9 mouse cellular contexts compared by ENCODE assay signal in genomic region chr14:31604916-31605315, GRCm38 (mm10). TPM values are rescaled to one million over a fixed set of nuclear protein-coding genes. Genes with fewer than 3 reads are reported as not detected.
DNase-seq lines count a peak whose midpoint lies in the region; ATAC-seq and TF ChIP-seq lines count a peak whose summit lies in the region.
"Had no signal": no experiment of that assay in that cellular context is flagged by ENCODE, and none has a peak within 500 bp of the region (broad histone marks: within the 10 kb centered on the region; RNA-seq: fewer than 3 reads in every experiment).

No protein-coding gene starts in this region.

- no peak for ATAC-seq in CD4-positive, CD25-positive, alpha-beta regulatory T cell, adult 4 months
- ATAC-seq in limb, embryonic 14.5 days (ENCODE audit: low FRiP score, low read depth) = no peak
- ATAC-seq in hindbrain, embryonic 13.5 days (ENCODE audit: low FRiP score) = no peak
- no peak for ATAC-seq in erythroid progenitor cell, adult 5-6 weeks (replicated peaks; ENCODE audit: low FRiP score, poor library complexity, severe bottlenecking)

- TF ChIP-seq POLR2A in limb, embryonic 14.5 days (IDR thresholded peaks at IDR 0.05; ENCODE audit: borderline replicate concordance, extremely low read depth, insufficient read depth, insufficient read length) = no peak

- H3K4me2 ChIP-seq in limb, embryonic 14.5 days (replicated peaks; ENCODE audit: low read depth, low read length, severe bottlenecking) = no peak overlapping the region
- no peak overlapping the region for H3K4me2 ChIP-seq in hindbrain, embryonic 13.5 days
- H3K4me2 ChIP-seq: lung, embryonic 15.5 days had no signal

- DNase-seq in CD4-positive, CD25-positive, alpha-beta regulatory T cell, adult 2 months (ENCODE audit: low read depth, low spot score) = peak; percentile 52
- peak; percentile 38 for DNase-seq in limb, embryonic 14.5 days (ENCODE audit: low spot score)
- no peak for DNase-seq in limb, embryonic 10.5 days (ENCODE audit: low spot score)
- DNase-seq in embryo, embryonic 10 days (ENCODE audit: low spot score) = peak; percentile 24
- peak; percentile 8 for DNase-seq in skeletal muscle tissue, adult 2 months (ENCODE audit: low read depth, low spot score)

- H3K36me3 ChIP-seq in limb, embryonic 14.5 days (ENCODE audit: control insufficient read depth, insufficient read depth, low read length) = no peaks in the 10 kb centered on the region
- no peaks in the 10 kb centered on the region for H3K36me3 ChIP-seq in limb, embryonic 10.5 days
- no peaks in the 10 kb centered on the region for H3K36me3 ChIP-seq in hindbrain, embryonic 13.5 days
- H3K36me3 ChIP-seq: lung, embryonic 15.5 days had no signal

- H3K4me1 ChIP-seq in limb, embryonic 14.5 days (ENCODE audit: control insufficient read depth, insufficient read depth, low read length) = no peaks in the 10 kb centered on the region
- peaks cover 7% of the 10 kb centered on the region for H3K4me1 ChIP-seq in limb, embryonic 10.5 days
- no peaks in the 10 kb centered on the region for H3K4me1 ChIP-seq in hindbrain, embryonic 13.5 days (replicated peaks)
- H3K4me1 ChIP-seq: lung, embryonic 15.5 days had no signal

- H3K9ac ChIP-seq in limb, embryonic 14.5 days (ENCODE audit: low read depth, low read length, severe bottlenecking) = no peak overlapping the region
- H3K9ac ChIP-seq in hindbrain, embryonic 13.5 days = no peak overlapping the region
- H3K9ac ChIP-seq: lung, embryonic 15.5 days had no signal

- 76% methylated on average over 5 of the region's 5 CpGs for WGBS in limb, embryonic 14.5 days
- whole genome bisulfite sequencing in limb, embryonic 10.5 days = 79% methylated on average over 5 of the region's 5 CpGs
- WGBS in hindbrain, embryonic 13.5 days = 84% methylated on average over 5 of the region's 5 CpGs

- no peaks in the 10 kb centered on the region for H3K9me3 ChIP-seq in limb, embryonic 14.5 days (ENCODE audit: control insufficient read depth, low read length)
- no peaks in the 10 kb centered on the region for H3K9me3 ChIP-seq in limb, embryonic 10.5 days (replicated peaks)
- H3K9me3 ChIP-seq in hindbrain, embryonic 13.5 days = no peaks in the 10 kb centered on the region
- H3K9me3 ChIP-seq: lung, embryonic 15.5 days had no signal

- H3K27ac ChIP-seq in limb, embryonic 14.5 days (replicated peaks; ENCODE audit: low read depth, low read length) = no peak overlapping the region
- H3K27ac ChIP-seq in limb, embryonic 10.5 days = no peak overlapping the region
- H3K27ac ChIP-seq in hindbrain, embryonic 13.5 days = no peak overlapping the region
- H3K27ac ChIP-seq: lung, embryonic 15.5 days had no signal

- H3K4me3 ChIP-seq in limb, embryonic 14.5 days (replicated peaks; ENCODE audit: low read length) = no peak overlapping the region
- H3K4me3 ChIP-seq in limb, embryonic 10.5 days = no peak overlapping the region
- no peak overlapping the region for H3K4me3 ChIP-seq in hindbrain, embryonic 13.5 days
- H3K4me3 ChIP-seq: lung, embryonic 15.5 days had no signal

- H3K27me3 ChIP-seq in limb, embryonic 14.5 days (ENCODE audit: control insufficient read depth, insufficient read depth, low read length) = no peaks in the 10 kb centered on the region
- no peaks in the 10 kb centered on the region for H3K27me3 ChIP-seq in limb, embryonic 10.5 days (ENCODE audit: low read depth, poor library complexity, severe bottlenecking)
- H3K27me3 ChIP-seq in hindbrain, embryonic 13.5 days = no peaks in the 10 kb centered on the region
- H3K27me3 ChIP-seq: lung, embryonic 15.5 days had no signal

RNA-seq across cellular contexts. Expression of gene Colq, which starts 13.8 kb away (rescaled TPM):
- polyA plus RNA-seq in CD4-positive, CD25-positive, alpha-beta regulatory T cell, adult 4 months (2017; shearing (Covaris generic)) = 1 to 10 TPM; 5.6 to 8.5 TPM
- 4.3 and 5.1 TPM in 2 replicates for polyA plus RNA-seq in limb, embryonic 14.5 days (2012; rRNA removed)
- polyA plus RNA-seq in limb, embryonic 14.5 days (2014; fragmentation: Nextera tagmentation; extraction: Ambion mirVana) = 3.8 and 4.9 TPM in 2 replicates
- polyA plus RNA-seq in limb, embryonic 10.5 days (2016; fragmentation: Nextera tagmentation; extraction: Ambion mirVana) = 0.13 and 0.20 TPM in 2 replicates
- polyA plus RNA-seq in hindbrain, embryonic 13.5 days (2015; fragmentation: Nextera tagmentation; extraction: Ambion mirVana) = 0.19 and 0.34 TPM in 2 replicates
- total RNA-seq in erythroid progenitor cell, adult 5-6 weeks (2015; ENCODE audit: low replicate concordance) = not detected in 2 replicates
- 0.26 TPM in 1 of 2 replicates, not detected in the other for total RNA-seq in erythroid progenitor cell, adult 5-6 weeks (2017; ENCODE audit: low replicate concordance)

RNA-seq across cellular contexts. Expression of gene Gm49387, which starts 35.8 kb away (rescaled TPM):
- under 1 TPM in 1 of 2 experiments, not detected in 1; 0.62 TPM for polyA plus RNA-seq in CD4-positive, CD25-positive, alpha-beta regulatory T cell, adult 4 months (2017; shearing (Covaris generic))
- polyA plus RNA-seq in limb, embryonic 14.5 days (2012; rRNA removed) = not detected in 2 replicates
- polyA plus RNA-seq in limb, embryonic 14.5 days (2014; fragmentation: Nextera tagmentation; extraction: Ambion mirVana) = 3.0 TPM in 1 of 2 replicates, not detected in the other
- 0.36 and 0.50 TPM in 2 replicates for polyA plus RNA-seq in limb, embryonic 10.5 days (2016; fragmentation: Nextera tagmentation; extraction: Ambion mirVana)
- polyA plus RNA-seq in hindbrain, embryonic 13.5 days (2015; fragmentation: Nextera tagmentation; extraction: Ambion mirVana) = 0.61 and 1.7 TPM in 2 replicates
- total RNA-seq in erythroid progenitor cell, adult 5-6 weeks (2015; ENCODE audit: low replicate concordance) = not detected in 2 replicates
- not detected in 2 replicates for total RNA-seq in erythroid progenitor cell, adult 5-6 weeks (2017; ENCODE audit: low replicate concordance)

RNA-seq across cellular contexts. Expression of gene Btd, which starts 35.9 kb away (rescaled TPM):
- polyA plus RNA-seq in CD4-positive, CD25-positive, alpha-beta regulatory T cell, adult 4 months (2017; shearing (Covaris generic)) = 10 to 100 TPM; 27.1 to 29.5 TPM
- 52.0 and 70.2 TPM in 2 replicates for polyA plus RNA-seq in limb, embryonic 14.5 days (2012; rRNA removed)
- 34.7 and 35.8 TPM in 2 replicates for polyA plus RNA-seq in limb, embryonic 14.5 days (2014; fragmentation: Nextera tagmentation; extraction: Ambion mirVana)
- 12.1 and 16.3 TPM in 2 replicates for polyA plus RNA-seq in limb, embryonic 10.5 days (2016; fragmentation: Nextera tagmentation; extraction: Ambion mirVana)
- 17.3 and 18.7 TPM in 2 replicates for polyA plus RNA-seq in hindbrain, embryonic 13.5 days (2015; fragmentation: Nextera tagmentation; extraction: Ambion mirVana)
- total RNA-seq in erythroid progenitor cell, adult 5-6 weeks (2015; ENCODE audit: low replicate concordance) = 0.72 and 5.9 TPM in 2 replicates
- 3.3 and 3.5 TPM in 2 replicates for total RNA-seq in erythroid progenitor cell, adult 5-6 weeks (2017; ENCODE audit: low replicate concordance)

RNA-seq across cellular contexts. Expression of gene Hacl1, which starts 36.2 kb away (rescaled TPM):
- polyA plus RNA-seq in CD4-positive, CD25-positive, alpha-beta regulatory T cell, adult 4 months (2017; shearing (Covaris generic)) = 10 to 100 TPM; 33.3 to 37.9 TPM
- 14.7 and 18.2 TPM in 2 replicates for polyA plus RNA-seq in limb, embryonic 14.5 days (2012; rRNA removed)
- polyA plus RNA-seq in limb, embryonic 14.5 days (2014; fragmentation: Nextera tagmentation; extraction: Ambion mirVana) = 16.5 and 16.6 TPM in 2 replicates
- 6.1 and 9.4 TPM in 2 replicates for polyA plus RNA-seq in limb, embryonic 10.5 days (2016; fragmentation: Nextera tagmentation; extraction: Ambion mirVana)
- 9.8 and 10.4 TPM in 2 replicates for polyA plus RNA-seq in hindbrain, embryonic 13.5 days (2015; fragmentation: Nextera tagmentation; extraction: Ambion mirVana)
- 16.2 TPM in 1 of 2 replicates, not detected in the other for total RNA-seq in erythroid progenitor cell, adult 5-6 weeks (2015; ENCODE audit: low replicate concordance)
- 11.6 and 17.4 TPM in 2 replicates for total RNA-seq in erythroid progenitor cell, adult 5-6 weeks (2017; ENCODE audit: low replicate concordance)
